Mouse (Mus musculus): ENCODE measurements around the gene Htra2.

DNA sequence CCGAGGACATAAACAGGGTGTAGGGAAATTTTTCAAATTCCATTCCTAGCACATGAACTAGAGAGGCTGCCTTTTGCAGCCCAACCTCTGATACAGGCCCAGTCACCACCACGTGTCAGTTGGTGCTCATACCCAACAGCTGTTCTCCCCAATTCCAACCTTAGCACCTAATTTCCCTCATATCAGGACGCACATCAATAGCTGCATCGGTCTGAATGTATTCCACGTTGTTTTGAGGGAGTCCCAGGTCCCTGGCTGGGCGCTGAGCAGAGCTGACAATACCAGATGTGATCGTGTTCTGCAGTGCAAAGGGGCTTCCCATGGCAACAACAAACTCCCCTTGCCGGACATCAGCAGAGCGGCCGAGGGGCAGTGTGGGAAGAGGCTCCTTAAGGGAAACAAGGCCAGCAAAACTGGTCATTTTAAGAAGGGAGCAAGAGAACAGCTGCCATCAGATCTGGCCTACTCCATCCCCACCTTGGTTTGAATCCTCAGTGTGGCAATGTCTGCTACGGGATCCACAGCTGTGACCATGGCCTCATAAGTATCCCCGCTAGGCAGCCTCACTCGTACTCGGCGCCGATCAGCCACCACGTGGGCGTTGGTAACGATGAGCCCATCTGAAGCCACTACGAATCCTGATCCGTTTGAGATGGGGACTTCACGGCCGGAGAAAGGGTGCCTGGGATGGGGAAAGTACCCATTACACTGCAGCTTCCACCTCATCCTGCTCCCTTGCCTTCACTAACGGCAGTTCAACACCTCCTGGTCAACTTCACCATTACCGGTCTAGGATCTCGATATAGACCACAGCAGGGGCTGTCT, 1.7 kb downstream of the Htra2 start:
- TF ChIP-seq CTCF (IDR thresholded peaks at IDR 0.05; ENCODE audit: control insufficient read depth, insufficient read depth, insufficient read length), result no peak
- TF ChIP-seq FOSL1 (IDR thresholded peaks at IDR 0.05; ENCODE audit: insufficient read depth, low read length, poor library complexity, severe bottlenecking), result no peak
- peak; percentile 94 for TF ChIP-seq MAX (IDR thresholded peaks at IDR 0.05)
